Mouse (Mus musculus): Measurements from ENCODE around the gene Ppm1h. TPM values are rescaled to one million over a fixed set of nuclear protein-coding genes. Genes with fewer than 3 reads are reported as not detected.

Ppm1h gene
- polyA plus RNA-seq, 1 experiment from 2014 or later: 11.8 TPM

DNA sequence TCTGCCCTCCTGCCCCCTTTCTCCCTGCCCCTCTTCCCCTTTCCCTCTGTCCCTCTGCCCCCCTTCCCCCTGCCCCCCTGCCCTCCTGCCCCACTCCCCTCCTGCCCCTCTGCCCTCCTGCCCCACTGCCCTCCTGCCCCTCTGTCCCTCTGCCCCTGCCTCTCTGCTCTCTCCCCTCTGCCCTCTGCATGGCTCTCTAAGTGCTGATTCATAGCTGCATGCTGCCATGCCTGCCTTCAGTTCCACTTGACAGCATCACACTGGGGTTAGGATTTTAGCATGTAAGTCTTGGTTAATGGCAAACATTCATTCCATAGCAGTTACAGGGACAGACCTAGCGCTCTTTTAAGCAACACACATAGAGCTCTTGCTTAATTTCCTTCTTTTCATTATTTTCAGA lies 85.0 kb downstream of the Ppm1h start:
- no peak overlapping the region for H3K4me2 ChIP-seq (replicated peaks)
- no peak for ATAC-seq (ENCODE audit: low FRiP score)
- H3K36me3 ChIP-seq: no peaks in the 10 kb centered on the region
- H3K4me3 ChIP-seq: no peak overlapping the region
- 80% methylated on average over 1 of the region's 1 CpGs for WGBS
- peaks cover 9% of the 10 kb centered on the region; the same call in 1 of the 2 replicates for H3K4me1 ChIP-seq
- H3K9ac ChIP-seq: 0 out of 2 replicates have a peak overlapping the region, but pooled peaks have one; percentile 18
- H3K9me3 ChIP-seq (replicated peaks): no peaks in the 10 kb centered on the region
- no peak overlapping the region for H3K27ac ChIP-seq
- no peaks in the 10 kb centered on the region for H3K27me3 ChIP-seq

DNA sequence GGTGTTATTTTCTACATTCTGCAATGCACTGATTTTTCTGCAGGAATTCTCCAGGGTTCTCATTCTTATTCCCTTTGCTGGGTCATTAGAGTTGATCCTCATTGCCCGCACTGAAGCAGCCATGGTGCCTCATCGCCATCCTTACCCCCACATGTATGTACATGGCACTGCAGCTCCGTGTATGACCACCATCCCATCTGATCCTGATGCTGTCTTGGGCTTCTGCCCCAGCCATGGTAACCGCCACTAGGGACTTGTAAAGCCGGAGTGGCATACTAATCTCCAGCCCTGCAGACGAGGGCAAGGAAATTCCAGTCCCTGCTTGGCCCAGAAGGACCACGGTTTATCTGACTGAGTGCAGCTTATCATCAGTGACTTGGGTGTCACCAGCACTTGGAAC lies 86.1 kb downstream of the Ppm1h start:
- no peaks in the 10 kb centered on the region for H3K36me3 ChIP-seq
- peaks cover 9% of the 10 kb centered on the region for H3K4me1 ChIP-seq
- no peak overlapping the region for H3K27ac ChIP-seq
- no peaks in the 10 kb centered on the region for H3K27me3 ChIP-seq
- H3K9me3 ChIP-seq (replicated peaks): no peaks in the 10 kb centered on the region
- no peak overlapping the region for H3K4me2 ChIP-seq (replicated peaks)
- 62% methylated on average over 7 of the region's 7 CpGs for WGBS
- no peak for ATAC-seq (ENCODE audit: low FRiP score)
- no peak overlapping the region for H3K9ac ChIP-seq
- no peak overlapping the region for H3K4me3 ChIP-seq

DNA sequence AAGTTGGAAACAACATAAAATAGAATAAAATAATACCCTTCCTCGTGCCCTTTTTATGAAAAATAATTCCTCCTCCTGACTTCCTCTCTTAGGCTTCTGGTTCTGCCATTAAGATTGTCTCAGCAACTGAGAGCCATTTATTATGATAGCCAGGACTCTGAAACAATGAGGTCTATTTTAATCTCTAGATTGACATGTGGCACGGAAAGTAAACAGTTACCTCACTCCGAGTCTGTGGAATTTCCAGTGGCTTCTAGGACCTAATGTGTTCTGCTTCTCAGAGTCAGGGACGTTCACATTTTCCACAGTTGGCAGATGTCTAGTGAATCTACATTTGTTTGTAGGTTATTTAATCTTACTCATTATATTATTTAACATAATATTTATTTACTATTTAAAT lies 87.0 kb downstream of the Ppm1h start:
- no peak overlapping the region for H3K9ac ChIP-seq
- no peak overlapping the region for H3K27ac ChIP-seq
- H3K4me1 ChIP-seq: peaks cover 17% of the 10 kb centered on the region
- H3K36me3 ChIP-seq: no peaks in the 10 kb centered on the region
- no peak overlapping the region for H3K4me3 ChIP-seq
- no peak overlapping the region for H3K4me2 ChIP-seq (replicated peaks)
- H3K27me3 ChIP-seq: no peaks in the 10 kb centered on the region
- H3K9me3 ChIP-seq (replicated peaks): no peaks in the 10 kb centered on the region
- WGBS: 52% methylated on average over 4 of the region's 4 CpGs
- ATAC-seq (ENCODE audit: low FRiP score): no peak

DNA sequence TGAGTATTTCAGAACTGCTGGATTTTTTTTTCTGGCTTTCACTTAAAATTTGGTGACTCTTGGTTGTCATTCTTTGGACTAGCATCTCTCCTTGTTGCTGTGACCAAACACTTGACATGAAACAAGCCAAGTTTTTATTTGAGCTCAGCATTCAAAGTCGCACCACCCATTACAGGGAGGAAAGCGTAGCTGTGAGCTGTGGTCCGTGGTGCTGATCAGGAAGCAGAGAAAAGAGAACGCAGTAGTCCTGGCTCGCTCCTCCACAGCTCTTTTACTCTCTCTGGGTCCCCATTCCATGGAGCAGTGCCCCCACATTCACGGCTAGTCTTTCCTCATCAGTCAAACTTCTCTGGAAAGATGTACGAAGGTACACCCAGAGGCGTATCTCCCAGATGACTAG lies 87.4 kb downstream of the Ppm1h start:
- ATAC-seq (ENCODE audit: low FRiP score): no peak
- Histone ChIP-seq H3K4me3 (no peak overlapping the region), H3K9ac (no peak overlapping the region), H3K4me1 (peaks cover 15% of the 10 kb centered on the region), H3K4me2 (replicated peaks) (no peak overlapping the region), H3K36me3 (no peaks in the 10 kb centered on the region), H3K9me3 (replicated peaks) (no peaks in the 10 kb centered on the region), H3K27ac (no peak overlapping the region), H3K27me3 (no peaks in the 10 kb centered on the region)
- WGBS: 67% methylated on average over 8 of the region's 8 CpGs

DNA sequence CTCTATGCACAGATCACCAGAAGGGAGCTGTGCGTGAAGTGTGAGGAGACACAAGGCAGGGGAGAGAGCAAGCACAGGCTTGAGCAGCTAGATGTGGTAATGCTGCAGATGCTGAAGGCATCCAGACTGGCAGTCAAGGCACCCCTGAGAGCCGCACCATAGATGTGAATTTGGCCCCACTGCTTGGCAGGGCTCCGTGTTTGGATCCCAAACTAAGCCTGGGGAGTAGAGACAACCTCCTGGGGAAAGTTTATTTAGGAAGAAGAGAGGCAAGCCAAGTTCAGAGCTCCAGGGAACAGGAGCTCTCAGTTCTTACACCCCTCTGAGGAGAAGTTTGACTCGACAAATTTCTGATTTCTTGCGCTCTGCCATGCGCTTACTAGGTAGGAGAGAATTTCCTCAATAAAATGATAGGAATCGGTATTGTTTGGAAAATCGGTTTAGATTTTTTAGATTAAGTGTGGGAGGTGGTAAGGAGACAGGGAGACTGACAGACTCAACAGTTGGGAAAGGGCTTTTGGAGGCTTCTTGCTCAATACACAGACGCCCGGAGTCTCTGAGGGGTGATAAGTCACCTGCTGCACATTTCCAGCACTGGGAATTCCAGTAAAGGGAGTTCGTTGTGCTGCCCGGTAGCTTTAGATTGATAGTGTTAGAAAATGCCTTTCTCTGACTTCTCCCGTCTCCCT lies 89.8 kb downstream of the Ppm1h start:
- Histone ChIP-seq H3K9ac (no peak overlapping the region), H3K4me1 (peaks cover 15% of the 10 kb centered on the region), H3K27ac (no peak overlapping the region), H3K9me3 (replicated peaks) (peaks cover 7% of the 10 kb centered on the region; the same call in 1 of the 2 replicates), H3K27me3 (no peaks in the 10 kb centered on the region), H3K4me3 (no peak overlapping the region), H3K36me3 (no peaks in the 10 kb centered on the region), H3K4me2 (replicated peaks) (no peak overlapping the region)
- WGBS: 73% methylated on average over 13 of the region's 13 CpGs
- no peak for ATAC-seq (ENCODE audit: low FRiP score)

DNA sequence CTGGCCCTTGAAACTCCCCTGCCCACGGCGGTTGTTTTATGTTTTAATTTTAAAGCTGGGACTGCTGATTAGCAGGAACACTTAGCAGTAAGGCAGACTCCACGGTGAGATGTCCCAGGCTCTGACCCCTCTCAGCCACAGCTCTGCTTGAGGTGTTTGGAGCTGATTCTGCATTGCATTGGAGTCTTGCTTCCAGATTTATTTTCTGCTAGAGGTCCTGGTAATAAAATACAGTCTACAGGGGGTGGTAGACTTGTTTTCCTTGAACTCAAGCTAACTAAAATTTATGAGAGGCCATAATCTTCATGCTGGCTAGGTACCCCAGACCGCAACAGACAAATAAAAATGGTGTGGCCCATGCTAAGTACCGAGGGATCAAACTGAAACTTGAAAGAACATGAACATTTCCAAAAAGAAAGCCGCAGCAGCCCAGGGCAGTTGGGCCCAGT lies 90.4 kb downstream of the Ppm1h start:
- H3K27ac ChIP-seq: no peak overlapping the region
- no peak overlapping the region for H3K9ac ChIP-seq
- no peak for ATAC-seq (ENCODE audit: low FRiP score)
- H3K4me3 ChIP-seq: no peak overlapping the region
- H3K4me2 ChIP-seq (replicated peaks): no peak overlapping the region
- WGBS: 72% methylated on average over 6 of the region's 6 CpGs
- H3K4me1 ChIP-seq: peaks cover 12% of the 10 kb centered on the region
- H3K27me3 ChIP-seq: no peaks in the 10 kb centered on the region
- peaks cover 7% of the 10 kb centered on the region; the same call in 1 of the 2 replicates for H3K9me3 ChIP-seq (replicated peaks)
- H3K36me3 ChIP-seq: no peaks in the 10 kb centered on the region

DNA sequence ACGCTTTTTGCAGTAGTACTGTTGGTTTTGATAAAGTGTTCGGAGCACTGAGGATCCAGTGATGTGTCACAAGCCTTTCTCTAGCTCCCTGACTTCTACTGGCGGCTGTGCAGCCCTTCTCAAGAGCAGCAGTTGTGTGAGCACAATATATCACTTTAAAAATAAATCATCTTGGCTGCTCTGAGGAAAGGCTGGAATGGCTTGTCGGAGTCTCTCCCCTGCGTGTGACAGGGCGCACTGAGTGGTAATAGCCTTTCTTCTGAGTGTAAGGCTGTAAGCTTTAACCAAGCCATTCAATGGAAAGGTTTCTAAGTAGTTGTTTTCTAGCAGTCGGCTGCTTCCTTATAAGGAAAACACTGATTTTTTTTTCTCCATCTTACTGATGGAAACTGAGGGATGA lies 91.8 kb downstream of the Ppm1h start:
- H3K27ac ChIP-seq: 0 out of 2 replicates have a peak overlapping the region, but pooled peaks have one; percentile 23

DNA sequence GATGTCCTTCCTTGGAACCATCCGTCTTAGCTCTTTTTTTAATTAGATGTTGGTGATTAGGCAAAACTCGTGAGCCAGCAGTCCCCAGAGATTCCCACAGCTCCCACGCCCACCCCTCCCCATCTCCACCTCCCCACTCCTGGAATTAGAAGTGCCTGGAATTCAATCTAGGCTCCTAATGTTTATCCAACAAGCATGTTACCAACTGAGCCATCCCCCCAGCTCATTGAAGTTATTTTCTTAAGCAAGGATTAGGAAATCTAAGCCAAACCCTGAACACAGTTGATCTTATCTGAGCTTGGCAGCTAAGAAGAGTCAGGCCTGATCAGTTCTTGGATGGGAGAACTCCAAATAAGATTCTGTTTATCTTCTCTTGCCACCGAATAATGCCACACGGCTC lies 92.4 kb downstream of the Ppm1h start:
- no peak overlapping the region for H3K9ac ChIP-seq
- H3K9me3 ChIP-seq (replicated peaks): peaks cover 7% of the 10 kb centered on the region; the same call in 1 of the 2 replicates
- H3K36me3 ChIP-seq: no peaks in the 10 kb centered on the region
- H3K4me2 ChIP-seq (replicated peaks): no peak overlapping the region
- H3K27me3 ChIP-seq: no peaks in the 10 kb centered on the region
- WGBS: 59% methylated on average over 5 of the region's 5 CpGs
- no peak overlapping the region for H3K27ac ChIP-seq
- H3K4me3 ChIP-seq: no peak overlapping the region
- peaks cover 8% of the 10 kb centered on the region; the same call in 1 of the 2 replicates for H3K4me1 ChIP-seq
- ATAC-seq (ENCODE audit: low FRiP score): no peak

More for the DNA sequence above, 91.8 kb downstream of the Ppm1h start:
- no peak for ATAC-seq (ENCODE audit: low FRiP score)
- peaks cover 7% of the 10 kb centered on the region; the same call in 1 of the 2 replicates for H3K9me3 ChIP-seq (replicated peaks)
- H3K27me3 ChIP-seq: no peaks in the 10 kb centered on the region
- 71% methylated on average over 7 of the region's 7 CpGs for WGBS
- H3K4me2 ChIP-seq (replicated peaks): no peak overlapping the region
- H3K9ac ChIP-seq: no peak overlapping the region
- no peaks in the 10 kb centered on the region for H3K36me3 ChIP-seq
- no peak overlapping the region for H3K4me3 ChIP-seq
- H3K4me1 ChIP-seq: peaks cover 8% of the 10 kb centered on the region; the same call in 1 of the 2 replicates

DNA sequence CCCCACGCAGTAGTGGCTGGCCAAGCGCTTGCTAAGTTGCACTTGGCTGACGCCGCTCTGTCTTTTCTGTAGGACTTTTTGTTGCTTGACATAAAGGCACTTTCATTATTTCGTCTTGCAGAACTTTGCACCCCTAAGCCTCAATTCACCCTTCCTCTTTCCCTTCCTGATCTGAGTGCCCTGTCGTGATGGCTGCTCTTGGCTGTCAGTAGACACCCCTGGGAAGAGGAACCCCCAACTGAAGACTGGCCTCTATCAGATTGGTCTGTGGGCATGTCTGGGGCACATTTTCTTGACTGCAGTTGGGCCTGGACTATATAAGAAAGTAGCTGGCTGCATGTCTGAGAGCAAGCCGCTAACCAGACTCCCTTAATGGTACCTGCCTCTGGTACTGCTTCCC lies 95.6 kb downstream of the Ppm1h start:
- Histone ChIP-seq H3K27ac (no peak overlapping the region), H3K4me3 (no peak overlapping the region), H3K4me1 (peaks cover 9% of the 10 kb centered on the region; the same call in 1 of the 2 replicates), H3K27me3 (no peaks in the 10 kb centered on the region), H3K4me2 (replicated peaks) (no peak overlapping the region), H3K36me3 (no peaks in the 10 kb centered on the region), H3K9ac (no peak overlapping the region), H3K9me3 (replicated peaks) (peaks cover 7% of the 10 kb centered on the region; the same call in 1 of the 2 replicates)
- ATAC-seq (ENCODE audit: low FRiP score): no peak
- WGBS: 93% methylated on average over 7 of the region's 7 CpGs

DNA sequence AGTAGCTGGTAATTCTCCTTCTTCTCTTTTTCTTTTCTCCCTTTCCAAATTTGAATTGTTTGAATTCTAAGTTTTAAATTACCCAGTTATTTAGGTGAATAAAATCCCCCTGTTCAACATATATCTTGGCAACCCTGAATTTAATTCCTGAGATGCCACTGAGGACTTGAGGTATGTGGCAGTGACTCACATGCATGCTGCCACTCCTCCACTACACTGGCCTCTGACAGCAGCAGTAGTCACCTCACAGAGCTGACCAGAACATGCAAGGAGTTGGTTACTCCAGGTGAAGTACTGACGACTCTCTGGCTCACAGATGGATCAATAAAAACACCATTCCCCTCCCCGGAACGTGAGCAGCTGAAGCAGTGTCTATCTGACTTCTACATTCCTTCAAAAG lies 98.9 kb downstream of the Ppm1h start:
- H3K9me3 ChIP-seq (replicated peaks): 0 out of 2 replicates have a peak, but pooled peaks cover 3% of the 10 kb centered on the region
- no peak for ATAC-seq (ENCODE audit: low FRiP score)
- no peaks in the 10 kb centered on the region for H3K27me3 ChIP-seq
- no peak overlapping the region for H3K4me2 ChIP-seq (replicated peaks)
- 71% methylated on average over 3 of the region's 3 CpGs for WGBS
- no peak overlapping the region for H3K9ac ChIP-seq
- no peak overlapping the region for H3K4me3 ChIP-seq
- H3K27ac ChIP-seq: no peak overlapping the region
- peaks cover 4% of the 10 kb centered on the region; the same call in 1 of the 2 replicates for H3K4me1 ChIP-seq
- no peaks in the 10 kb centered on the region for H3K36me3 ChIP-seq

- Histone ChIP-seq H3K27me3 (no peaks in the 10 kb centered on the region), H3K4me1 (peaks cover 4% of the 10 kb centered on the region; the same call in 1 of the 2 replicates), H3K27ac (no peak overlapping the region), H3K4me3 (no peak overlapping the region), H3K9me3 (replicated peaks) (no peaks in the 10 kb centered on the region), H3K36me3 (no peaks in the 10 kb centered on the region), H3K4me2 (replicated peaks) (no peak overlapping the region), H3K9ac (no peak overlapping the region)
- ATAC-seq (ENCODE audit: low FRiP score): no peak
- 84% methylated on average over 3 of the region's 3 CpGs for WGBS
These were observed 99.5 kb downstream of the Ppm1h start for GRCm38 (mm10) chr10:122777939-122778655.

DNA sequence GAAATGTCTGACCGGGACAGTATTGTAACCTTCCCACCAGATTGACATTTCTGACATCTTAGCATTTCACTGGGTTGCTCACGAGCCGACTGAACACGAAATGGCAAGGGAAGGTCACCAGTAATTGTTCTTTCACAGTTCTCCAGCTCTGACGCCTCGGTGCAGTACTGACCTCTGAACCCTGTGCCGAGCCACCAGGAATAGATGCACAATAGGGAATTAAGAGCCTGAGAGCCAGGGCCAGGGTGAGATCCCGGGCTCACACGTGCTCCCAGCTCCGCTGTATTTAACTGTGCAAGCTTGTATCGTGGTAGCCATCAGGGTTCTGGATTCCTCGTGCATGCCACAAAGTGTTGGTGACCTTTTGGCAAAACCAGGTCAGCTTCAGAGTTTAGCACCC lies 100.8 kb downstream of the Ppm1h start:
- WGBS: 7% methylated on average over 12 of the region's 12 CpGs
- no peaks in the 10 kb centered on the region for H3K27me3 ChIP-seq
- no peak overlapping the region for H3K27ac ChIP-seq
- no peaks in the 10 kb centered on the region for H3K36me3 ChIP-seq
- H3K9ac ChIP-seq: no peak overlapping the region
- ATAC-seq (ENCODE audit: low FRiP score): no peak
- no peaks in the 10 kb centered on the region for H3K9me3 ChIP-seq (replicated peaks)
- H3K4me2 ChIP-seq (replicated peaks): no peak overlapping the region
- peaks cover 4% of the 10 kb centered on the region; the same call in 1 of the 2 replicates for H3K4me1 ChIP-seq
- H3K4me3 ChIP-seq: no peak overlapping the region

Measured in hindbrain, embryonic 12.5 days (tissue).